ENCODE assay signal across 8 mouse cellular contexts in the genomic region with DNA sequence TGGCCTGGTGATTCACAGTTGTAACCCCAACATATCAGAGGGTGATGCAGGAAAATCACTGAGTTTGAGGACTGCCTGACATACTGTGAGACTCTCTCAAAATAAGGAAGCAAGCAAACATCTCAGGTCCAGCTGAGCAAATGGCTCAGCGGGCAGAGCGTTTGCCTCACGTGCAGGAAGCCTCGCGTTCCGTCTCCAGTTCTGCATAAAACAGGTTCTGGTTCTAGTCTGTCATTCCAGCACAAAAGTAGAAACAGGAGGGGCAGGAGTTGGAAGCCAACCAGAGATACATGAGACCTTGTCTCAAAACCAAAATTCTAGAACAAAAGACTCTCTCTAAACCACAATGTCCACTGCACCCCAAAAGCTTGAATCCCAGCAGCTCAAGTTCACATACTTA. TPM values are rescaled to one million over a fixed set of nuclear protein-coding genes. Genes with fewer than 3 reads are reported as not detected.
A peak's percentile ranks its signal among the peaks of the same experiment; 100 is the strongest.
DNase-seq lines count a peak whose midpoint lies in the region; ATAC-seq and TF ChIP-seq lines count a peak whose summit lies in the region.

No protein-coding gene starts in this region.

- ATAC-seq in hindbrain, embryonic 14.5 days (ENCODE audit: low FRiP score), result no peak

- peak overlapping the region; percentile 64 for H3K4me3 ChIP-seq in heart, embryonic 10.5 days
- H3K4me3 ChIP-seq in bone marrow macrophage, adult 2 months (ENCODE audit: insufficient read depth, low read length), result peak overlapping the region; percentile 68
- H3K4me3 ChIP-seq in hindbrain, embryonic 14.5 days (replicated peaks; ENCODE audit: low read length), result peak overlapping the region; percentile 43

- no peak for TF ChIP-seq CTCF in bone marrow macrophage, adult 2 months (IDR thresholded peaks at IDR 0.05; ENCODE audit: low read depth, low read length)

- peak overlapping the region; percentile 84 for H3K27ac ChIP-seq in heart, embryonic 10.5 days
- H3K27ac ChIP-seq in bone marrow macrophage, adult 2 months (ENCODE audit: insufficient read depth, low read depth, low read length), result peak overlapping the region; percentile 56
- H3K27ac ChIP-seq in hindbrain, embryonic 14.5 days, result peak overlapping the region; percentile 75

- no peaks in the 10 kb centered on the region for H3K9me3 ChIP-seq in heart, embryonic 10.5 days
- H3K9me3 ChIP-seq in hindbrain, embryonic 14.5 days (ENCODE audit: control insufficient read depth, low read length), result no peaks in the 10 kb centered on the region

- DNase-seq in heart, embryonic 10.5 days (ENCODE audit: low spot score), result no peak
- DNase-seq in heart, adult 11 months, result no peak
- peak; percentile 26 for DNase-seq in hindbrain, embryonic 14.5 days (ENCODE audit: low spot score)
- DNase-seq in lung, postnatal 36 days, result peak; percentile 36
- DNase-seq in frontal cortex, postnatal 14 days (ENCODE audit: low spot score in 2 of 2), result no peak
- DNase-seq in urinary bladder, adult 2 months (ENCODE audit: low spot score), result no peak
- no peak for DNase-seq in natural killer cell, adult 2 months (ENCODE audit: low spot score in 2 of 2)

- H3K27me3 ChIP-seq in heart, embryonic 10.5 days (ENCODE audit: insufficient read depth, poor library complexity, severe bottlenecking), result no peaks in the 10 kb centered on the region
- H3K27me3 ChIP-seq in hindbrain, embryonic 14.5 days (ENCODE audit: control insufficient read depth, insufficient read depth, low read length), result no peaks in the 10 kb centered on the region

- H3K4me2 ChIP-seq in hindbrain, embryonic 14.5 days (replicated peaks), result peak overlapping the region; percentile 60

- peaks cover 25% of the 10 kb centered on the region for H3K4me1 ChIP-seq in heart, embryonic 10.5 days
- peaks cover 25% of the 10 kb centered on the region for H3K4me1 ChIP-seq in bone marrow macrophage, adult 2 months (ENCODE audit: control insufficient read depth, insufficient read depth, low read length)
- H3K4me1 ChIP-seq in hindbrain, embryonic 14.5 days (replicated peaks; ENCODE audit: control insufficient read depth, insufficient read depth, low read length), result peaks cover 12% of the 10 kb centered on the region

- H3K9ac ChIP-seq in hindbrain, embryonic 14.5 days, result peak overlapping the region; percentile 65

- WGBS in heart, embryonic 10.5 days, result 2% methylated on average over 6 of the region's 6 CpGs
- WGBS in hindbrain, embryonic 14.5 days, result 2% methylated on average over 6 of the region's 6 CpGs

- TF ChIP-seq POLR2A in bone marrow macrophage, adult 2 months (IDR thresholded peaks at IDR 0.05; ENCODE audit: borderline replicate concordance, low read depth, low read length), result no peak

- H3K36me3 ChIP-seq in heart, embryonic 10.5 days, result peaks cover 6% of the 10 kb centered on the region
- no peaks in the 10 kb centered on the region for H3K36me3 ChIP-seq in hindbrain, embryonic 14.5 days (replicated peaks; ENCODE audit: control insufficient read depth, insufficient read depth)

RNA-seq across cellular contexts. Expression of gene Ccdc159, which starts 0.5 kb away (rescaled TPM):
- 3.6 and 4.2 TPM in 2 replicates for polyA plus RNA-seq in heart, embryonic 10.5 days (2016; fragmentation: Nextera tagmentation; extraction: Ambion mirVana)
- 4.3 and 5.1 TPM in 2 replicates for polyA plus RNA-seq in bone marrow macrophage, adult 2 months (2012; ENCODE audit: insufficient read depth, insufficient read length, missing spikeins)
- 5.6 and 8.3 TPM in 2 replicates for polyA plus RNA-seq in hindbrain, embryonic 14.5 days (2014; fragmentation: Nextera tagmentation; extraction: Ambion mirVana)
- polyA plus RNA-seq in urinary bladder, adult 2 months (2012; rRNA removed), result 8.8 and 9.4 TPM in 2 replicates

RNA-seq across cellular contexts. Expression of gene Tmem205, which starts 0.6 kb away (rescaled TPM):
- polyA plus RNA-seq in heart, embryonic 10.5 days (2016; fragmentation: Nextera tagmentation; extraction: Ambion mirVana), result 50.1 and 52.6 TPM in 2 replicates
- polyA plus RNA-seq in bone marrow macrophage, adult 2 months (2012; ENCODE audit: insufficient read depth, insufficient read length, missing spikeins), result 57.2 and 63.0 TPM in 2 replicates
- 45.2 and 58.9 TPM in 2 replicates for polyA plus RNA-seq in hindbrain, embryonic 14.5 days (2014; fragmentation: Nextera tagmentation; extraction: Ambion mirVana)
- polyA plus RNA-seq in urinary bladder, adult 2 months (2012; rRNA removed), result 93.0 and 101 TPM in 2 replicates

RNA-seq across cellular contexts. Expression of gene Rab3d, which starts 8.8 kb away (rescaled TPM):
- 6.2 and 6.8 TPM in 2 replicates for polyA plus RNA-seq in heart, embryonic 10.5 days (2016; fragmentation: Nextera tagmentation; extraction: Ambion mirVana)
- 26.9 and 32.4 TPM in 2 replicates for polyA plus RNA-seq in bone marrow macrophage, adult 2 months (2012; ENCODE audit: insufficient read depth, insufficient read length, missing spikeins)
- polyA plus RNA-seq in hindbrain, embryonic 14.5 days (2014; fragmentation: Nextera tagmentation; extraction: Ambion mirVana), result 15.2 and 17.3 TPM in 2 replicates
- 54.4 and 59.9 TPM in 2 replicates for polyA plus RNA-seq in urinary bladder, adult 2 months (2012; rRNA removed)

RNA-seq across cellular contexts. Expression of gene Plppr2, which starts 10.0 kb away (rescaled TPM):
- 6.5 and 7.0 TPM in 2 replicates for polyA plus RNA-seq in heart, embryonic 10.5 days (2016; fragmentation: Nextera tagmentation; extraction: Ambion mirVana)
- polyA plus RNA-seq in bone marrow macrophage, adult 2 months (2012; ENCODE audit: insufficient read depth, insufficient read length, missing spikeins), result 5.8 and 6.0 TPM in 2 replicates
- polyA plus RNA-seq in hindbrain, embryonic 14.5 days (2014; fragmentation: Nextera tagmentation; extraction: Ambion mirVana), result 90.6 and 102 TPM in 2 replicates
- polyA plus RNA-seq in urinary bladder, adult 2 months (2012; rRNA removed), result 14.5 and 17.1 TPM in 2 replicates

RNA-seq across cellular contexts. Expression of gene Swsap1, which starts 28.8 kb away (rescaled TPM):
- 5.7 and 6.9 TPM in 2 replicates for polyA plus RNA-seq in heart, embryonic 10.5 days (2016; fragmentation: Nextera tagmentation; extraction: Ambion mirVana)
- 4.2 and 5.7 TPM in 2 replicates for polyA plus RNA-seq in bone marrow macrophage, adult 2 months (2012; ENCODE audit: insufficient read depth, insufficient read length, missing spikeins)
- 18.2 and 19.9 TPM in 2 replicates for polyA plus RNA-seq in hindbrain, embryonic 14.5 days (2014; fragmentation: Nextera tagmentation; extraction: Ambion mirVana)
- polyA plus RNA-seq in urinary bladder, adult 2 months (2012; rRNA removed), result 4.6 and 6.4 TPM in 2 replicates

Comparison
In these comparisons a context has a peak if more than half of its experiments do, and no peak if none do; other contexts are left out.
1. DNase-seq: peak in hindbrain, embryonic 14.5 days (single experiment) and lung, postnatal 36 days (single experiment); none in heart, embryonic 10.5 days (single experiment), heart, adult 11 months (single experiment), frontal cortex, postnatal 14 days (0 of 2), urinary bladder, adult 2 months (single experiment) and natural killer cell, adult 2 months (0 of 2).
2. Peak in every context shown above with its lines, with median percentiles within 50 percentile points of each other: H3K27ac ChIP-seq and H3K4me3 ChIP-seq.